Mouse (Mus musculus) hindbrain, embryonic 16.5 days (tissue): ENCODE measurements around the gene Atg9b. TPM values are rescaled to one million over a fixed set of nuclear protein-coding genes. Genes with fewer than 3 reads are reported as not detected.

Experiments used
- ATAC-seq: fragments of 200-750 bp; cut with Nextera tagmentation; 2 replicates; pipeline ENCODE4 v1.8.0; 2017; ENCODE audit warnings: moderate TSS enrichment, moderate library complexity
- H3K27ac ChIP-seq: fragments of 300-500 bp; sonication (generic); 2 replicates; pipeline ENCODE4 v1.5.1; 2014; ENCODE audit warnings: low read depth, mild to moderate bottlenecking, control low read depth, low read length, moderate library complexity
- H3K27me3 ChIP-seq: fragments of 300-500 bp; sonication (generic); replicated peaks from 2 replicates; pipeline ENCODE4 v1.6.1; 2014; ENCODE audit warnings: low read length; ENCODE audit not compliant: control insufficient read depth, insufficient read depth
- H3K36me3 ChIP-seq: fragments of 300-500 bp; sonication (generic); 2 replicates; pipeline ENCODE4 v1.6.1; 2014; ENCODE audit warnings: mild to moderate bottlenecking, low read length, moderate library complexity, mixed read lengths; ENCODE audit not compliant: control insufficient read depth, insufficient read depth
- H3K4me1 ChIP-seq: fragments of 300-500 bp; sonication (generic); 2 replicates; pipeline ENCODE4 v1.6.1; 2014; ENCODE audit warnings: low read depth, low read length; ENCODE audit not compliant: control insufficient read depth, insufficient read depth
- H3K4me2 ChIP-seq: fragments of 300-500 bp; sonication (generic); 2 replicates; pipeline ENCODE4 v1.6.1; 2014; ENCODE audit warnings: mild to moderate bottlenecking, low read length, control low read depth, moderate library complexity
- H3K4me3 ChIP-seq: fragments of 300-500 bp; sonication (generic); 2 replicates; pipeline ENCODE4 v1.5.1; 2014; ENCODE audit warnings: mild to moderate bottlenecking, low read length, control low read depth, moderate library complexity
- H3K9ac ChIP-seq: fragments of 300-500 bp; sonication (generic); 2 replicates; pipeline ENCODE4 v1.6.1; 2014; ENCODE audit warnings: low read depth, mild to moderate bottlenecking, control low read depth, low read length, moderate library complexity
- H3K9me3 ChIP-seq: fragments of 300-500 bp; sonication (generic); 2 replicates; pipeline ENCODE4 v1.6.1; 2014; ENCODE audit warnings: mild to moderate bottlenecking, low read length, moderate library complexity; ENCODE audit not compliant: control insufficient read depth
- WGBS: fragments of 180-500 bp; shearing (Covaris S2); extraction: QIAGEN DNeasy Blood & Tissue Kit; methylation state at CpG from one replicate; pipeline ENCODE4 v1.1.7; 2014; 5-methylcytosine and 5-hydroxymethylcytosine counted together
- polyA plus RNA-seq: library from polyadenylated mRNA; unstranded; fragments of >200 nt; fragmentation: Nextera tagmentation; extraction: Ambion mirVana; gene quantifications from 2 replicates; pipeline ENCODE4 v1.2.1, GENCODE M21; 2015

The Atg9b gene
- polyA plus RNA-seq, 1 experiment from 2014 or later, result 4.6 TPM

GRCm38 (mm10) chr5:24385887-24386550, 5.9 kb downstream of the Atg9b start:
- peaks cover 8% of the 10 kb centered on the region for H3K27me3 ChIP-seq
- H3K9ac ChIP-seq, result no peak overlapping the region
- no peak overlapping the region for H3K4me3 ChIP-seq
- peaks cover 29% of the 10 kb centered on the region for H3K4me1 ChIP-seq
- H3K9me3 ChIP-seq, result no peaks in the 10 kb centered on the region
- no peaks in the 10 kb centered on the region for H3K36me3 ChIP-seq
- no peak overlapping the region; the same call in 1 of the 2 replicates for H3K4me2 ChIP-seq
- 82% methylated on average over 10 of the region's 10 CpGs for WGBS
- no peak overlapping the region for H3K27ac ChIP-seq
- ATAC-seq, result no peak

- peaks cover 8% of the 10 kb centered on the region for H3K27me3 ChIP-seq
- no peaks in the 10 kb centered on the region for H3K36me3 ChIP-seq
- no peak overlapping the region for H3K4me3 ChIP-seq
- peaks cover 29% of the 10 kb centered on the region for H3K4me1 ChIP-seq
- no peaks in the 10 kb centered on the region for H3K9me3 ChIP-seq
- no peak overlapping the region for H3K27ac ChIP-seq
- 89% methylated on average over 5 of the region's 5 CpGs for WGBS
- ATAC-seq, result no peak
- no peak overlapping the region for H3K9ac ChIP-seq
- H3K4me2 ChIP-seq, result no peak overlapping the region
Observed at GRCm38 (mm10) chr5:24385374-24385773, 6.6 kb downstream of the Atg9b start.

- no peak overlapping the region for H3K9ac ChIP-seq
- H3K27me3 ChIP-seq, result peaks cover 6% of the 10 kb centered on the region
- H3K4me2 ChIP-seq, result peak overlapping the region; percentile 82
- 65% methylated on average over 6 of the region's 6 CpGs for WGBS
- H3K9me3 ChIP-seq, result no peaks in the 10 kb centered on the region
- H3K27ac ChIP-seq, result no peak overlapping the region
- no peaks in the 10 kb centered on the region for H3K36me3 ChIP-seq
- no peak for ATAC-seq
- H3K4me3 ChIP-seq, result no peak overlapping the region
- H3K4me1 ChIP-seq, result peaks cover 29% of the 10 kb centered on the region
Observed at GRCm38 (mm10) chr5:24384407-24384806, 7.5 kb downstream of the Atg9b start.

DNA sequence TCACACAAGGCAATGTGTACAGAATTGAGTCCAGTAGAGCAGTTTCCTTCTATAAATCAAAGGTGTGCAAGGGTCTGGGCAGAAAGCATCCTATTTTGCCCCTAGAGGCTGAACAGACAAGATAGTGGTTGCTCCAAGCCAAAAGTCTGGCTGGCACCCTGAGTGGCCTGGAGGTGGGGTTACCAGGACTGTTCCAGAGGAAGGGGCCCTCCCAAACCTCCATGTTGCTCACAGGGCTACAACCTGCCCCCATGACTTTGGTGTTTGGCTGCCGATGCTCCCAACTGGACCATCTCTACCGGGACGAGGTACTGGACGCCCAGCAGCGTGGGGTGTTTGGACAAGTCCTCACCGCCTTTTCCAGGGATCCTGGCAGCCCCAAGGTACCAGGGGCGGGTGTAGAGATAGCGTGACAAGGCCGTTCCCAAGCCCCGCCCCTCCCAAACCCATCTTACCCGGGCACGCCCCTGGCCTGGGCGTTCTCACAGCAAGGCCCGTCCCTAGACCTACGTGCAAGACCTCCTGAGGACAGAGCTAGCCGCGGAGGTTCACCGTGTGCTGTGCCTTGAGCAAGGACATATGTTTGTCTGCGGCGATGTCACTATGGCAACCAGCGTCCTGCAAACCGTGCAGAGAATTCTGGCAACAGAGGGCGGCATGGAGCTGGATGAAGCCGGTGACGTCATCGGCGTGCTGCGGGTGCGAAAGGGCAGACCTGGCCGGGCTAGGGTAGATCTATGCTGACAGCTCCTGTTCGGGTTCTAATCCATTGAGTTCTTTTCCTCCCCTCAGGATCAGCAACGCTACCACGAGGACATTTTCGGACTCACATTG, 8.7 kb downstream of the Atg9b start:
- Histone ChIP-seq H3K4me1 (peaks cover 26% of the 10 kb centered on the region), H3K4me3 (peak overlapping the region; percentile 54), H3K27ac (peak overlapping the region; percentile 78), H3K27me3 (0 out of 2 replicates have a peak, but pooled peaks cover 2% of the 10 kb centered on the region), H3K9me3 (no peaks in the 10 kb centered on the region), H3K9ac (peak overlapping the region; percentile 77), H3K4me2 (peak overlapping the region; percentile 82), H3K36me3 (no peaks in the 10 kb centered on the region)
- ATAC-seq, result peak; percentile 86
- under 1% methylated on average over 34 of the region's 34 CpGs for WGBS

DNA sequence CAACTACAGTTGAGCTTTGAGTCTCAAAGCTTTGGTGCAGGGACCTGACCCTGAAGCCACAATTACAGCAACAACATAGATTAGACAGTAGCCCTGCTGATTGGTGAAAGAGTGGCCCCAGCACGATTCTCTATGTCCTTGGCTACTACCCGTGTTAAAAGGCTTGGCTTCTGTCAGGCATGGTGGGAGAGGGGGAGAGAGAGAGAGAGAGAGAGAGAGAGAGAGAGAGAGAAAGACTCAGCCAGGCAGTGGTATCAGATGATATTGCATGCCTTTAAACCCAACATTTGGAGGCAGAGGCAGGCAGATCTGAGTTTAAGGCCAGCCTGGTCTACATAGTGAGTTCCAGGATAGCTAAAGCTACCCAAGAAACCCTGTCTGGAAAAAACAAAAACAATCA, 10.0 kb downstream of the Atg9b start:
- H3K4me1 ChIP-seq, result peaks cover 14% of the 10 kb centered on the region
- no peaks in the 10 kb centered on the region for H3K36me3 ChIP-seq
- 73% methylated on average over 2 of the region's 2 CpGs for WGBS
- no peak for ATAC-seq
- H3K27ac ChIP-seq, result no peak overlapping the region
- no peak overlapping the region for H3K4me3 ChIP-seq
- no peak overlapping the region for H3K4me2 ChIP-seq
- H3K9ac ChIP-seq, result no peak overlapping the region
- no peaks in the 10 kb centered on the region for H3K9me3 ChIP-seq
- H3K27me3 ChIP-seq, result 0 out of 2 replicates have a peak, but pooled peaks cover 2% of the 10 kb centered on the region

DNA sequence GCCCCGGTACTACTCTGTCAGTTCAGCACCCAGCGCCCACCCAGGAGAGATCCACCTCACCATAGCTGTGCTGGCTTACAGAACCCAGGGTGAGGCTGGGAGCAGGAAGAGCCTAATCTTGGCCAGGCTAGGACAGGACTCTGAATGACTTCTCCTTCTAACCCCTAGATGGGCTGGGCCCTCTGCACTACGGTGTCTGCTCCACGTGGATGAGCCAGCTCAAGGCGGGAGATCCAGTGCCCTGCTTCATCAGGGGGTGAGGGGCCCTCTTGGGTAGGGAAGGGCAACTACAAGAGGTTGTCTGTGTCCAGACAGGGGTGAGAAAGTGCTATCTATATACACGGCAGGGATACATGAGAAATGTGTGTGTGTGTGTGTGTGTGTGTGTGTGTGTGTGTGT, 10.5 kb downstream of the Atg9b start:
- Histone ChIP-seq H3K4me2 (no peak overlapping the region), H3K9ac (no peak overlapping the region), H3K4me1 (peaks cover 11% of the 10 kb centered on the region), H3K4me3 (no peak overlapping the region), H3K27me3 (0 out of 2 replicates have a peak, but pooled peaks cover 2% of the 10 kb centered on the region), H3K27ac (no peak overlapping the region), H3K36me3 (no peaks in the 10 kb centered on the region), H3K9me3 (no peaks in the 10 kb centered on the region)
- no peak for ATAC-seq
- 74% methylated on average over 6 of the region's 6 CpGs for whole genome bisulfite sequencing

DNA sequence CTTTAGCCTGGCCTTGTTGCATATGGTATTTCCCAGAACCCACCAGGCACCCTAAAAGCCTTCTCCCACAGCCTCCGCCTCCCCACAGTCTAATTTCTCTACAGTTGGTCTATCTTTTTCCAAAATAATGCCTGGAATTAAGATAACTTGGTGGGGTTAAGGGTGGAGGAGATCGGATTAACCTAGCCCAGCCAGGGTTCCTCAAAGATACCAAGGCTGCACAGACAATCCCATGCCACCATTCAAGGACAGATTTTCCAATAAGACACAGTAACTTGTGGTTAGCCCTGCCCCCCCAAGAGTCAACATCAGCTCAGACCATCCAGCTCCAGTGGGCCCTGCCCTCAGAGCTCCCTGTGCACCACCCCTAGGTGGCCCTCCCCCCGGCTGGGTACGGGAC, 11.4 kb downstream of the Atg9b start:
- no peak for ATAC-seq
- no peaks in the 10 kb centered on the region for H3K27me3 ChIP-seq
- H3K4me2 ChIP-seq, result no peak overlapping the region
- H3K9ac ChIP-seq, result no peak overlapping the region
- no peaks in the 10 kb centered on the region for H3K9me3 ChIP-seq
- WGBS, result 90% methylated on average over 4 of the region's 4 CpGs
- H3K4me1 ChIP-seq, result peaks cover 11% of the 10 kb centered on the region
- H3K4me3 ChIP-seq, result no peak overlapping the region
- H3K27ac ChIP-seq, result no peak overlapping the region
- H3K36me3 ChIP-seq, result no peaks in the 10 kb centered on the region

DNA sequence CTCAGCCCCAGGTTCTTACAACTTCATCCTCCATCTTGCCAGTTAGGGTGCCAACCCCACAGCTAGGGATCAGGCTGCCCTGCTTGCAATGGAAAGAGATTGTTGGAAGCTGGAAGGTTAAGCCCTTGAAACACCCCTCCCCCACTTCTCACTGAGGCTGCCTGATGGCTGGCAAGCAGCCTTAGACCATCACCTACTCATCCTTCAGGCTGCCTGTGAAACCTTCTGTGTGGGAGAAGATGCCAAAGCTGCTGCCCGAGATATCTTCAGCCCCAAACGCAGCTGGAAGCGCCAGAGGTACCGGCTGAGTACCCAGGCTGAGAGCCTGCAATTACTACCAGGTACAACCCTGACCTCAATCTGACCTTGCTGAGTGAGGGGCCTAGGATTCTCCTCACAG, 12.4 kb downstream of the Atg9b start:
- Histone ChIP-seq H3K4me2 (no peak overlapping the region), H3K9me3 (no peaks in the 10 kb centered on the region), H3K4me1 (peaks cover 11% of the 10 kb centered on the region), H3K9ac (no peak overlapping the region), H3K27me3 (no peaks in the 10 kb centered on the region), H3K4me3 (no peak overlapping the region), H3K27ac (no peak overlapping the region), H3K36me3 (no peaks in the 10 kb centered on the region)
- 79% methylated on average over 4 of the region's 4 CpGs for WGBS
- ATAC-seq, result no peak

- 75% methylated on average over 2 of the region's 2 CpGs for WGBS
- ATAC-seq, result no peak
- H3K4me3 ChIP-seq, result no peak overlapping the region
- no peak overlapping the region for H3K27ac ChIP-seq
- H3K9ac ChIP-seq, result no peak overlapping the region
- H3K4me2 ChIP-seq, result no peak overlapping the region
- H3K27me3 ChIP-seq, result no peaks in the 10 kb centered on the region
- H3K9me3 ChIP-seq, result no peaks in the 10 kb centered on the region
- H3K4me1 ChIP-seq, result peaks cover 3% of the 10 kb centered on the region
- no peaks in the 10 kb centered on the region for H3K36me3 ChIP-seq
Observed at GRCm38 (mm10) chr5:24378700-24379099, 13.2 kb downstream of the Atg9b start.
